Mouse (Mus musculus) natural killer cell, adult 2 months (primary cell): ENCODE results near the gene Cmtm3.
A peak's percentile ranks its signal among the peaks of the same experiment; 100 is the strongest.

Source experiments
- DNase-seq, 2 experiments: peaks; one replicate each; pipeline ENCODE4 v3.0.0; 2022; ENCODE audit warnings: low spot score in 2 of 2

The Cmtm3 gene

DNA sequence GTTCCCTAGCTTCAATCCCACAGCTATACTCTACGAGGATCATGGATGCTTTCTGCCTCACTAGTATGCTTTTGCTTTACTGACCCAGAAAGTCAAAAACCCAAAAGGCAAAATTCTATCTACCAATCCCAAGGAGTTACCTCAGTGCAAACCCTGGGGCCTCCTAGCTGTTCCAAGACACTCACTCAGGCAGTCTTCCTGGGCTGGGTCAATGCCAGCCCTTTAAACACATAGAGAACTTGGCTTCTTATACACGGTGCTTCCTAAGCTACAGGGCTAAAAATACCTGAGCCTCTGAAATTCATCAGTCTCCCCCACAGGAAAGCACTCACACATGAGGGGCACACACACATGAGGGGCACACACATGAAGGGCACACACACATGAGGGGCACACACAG is 44.1 kb downstream of the Cmtm3 start:
- no peak for DNase-seq

- no peak for DNase-seq
Observed at GRCm38 (mm10) chr8:104383977-104384376, 44.8 kb downstream of the Cmtm3 start.

DNA sequence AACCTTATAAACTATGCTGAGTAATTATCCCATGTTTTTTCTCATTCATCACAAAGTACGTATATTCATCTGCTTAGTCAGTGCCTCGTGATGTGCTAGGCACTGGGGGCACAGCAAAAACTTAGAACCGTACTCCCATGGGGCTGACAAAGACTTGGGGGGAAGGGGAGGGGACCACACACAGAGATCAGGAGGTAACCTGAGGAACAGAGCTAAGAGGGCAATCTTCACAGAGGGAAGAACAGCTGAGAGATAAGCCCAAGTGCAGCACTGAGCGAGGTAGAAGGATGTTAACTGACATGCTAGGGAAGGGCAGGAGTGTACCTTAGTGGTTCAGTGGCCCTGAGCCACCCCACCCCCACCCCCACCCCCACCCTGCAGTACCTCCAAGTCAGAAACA is 47.5 kb downstream of the Cmtm3 start:
- DNase-seq = no peak

DNA sequence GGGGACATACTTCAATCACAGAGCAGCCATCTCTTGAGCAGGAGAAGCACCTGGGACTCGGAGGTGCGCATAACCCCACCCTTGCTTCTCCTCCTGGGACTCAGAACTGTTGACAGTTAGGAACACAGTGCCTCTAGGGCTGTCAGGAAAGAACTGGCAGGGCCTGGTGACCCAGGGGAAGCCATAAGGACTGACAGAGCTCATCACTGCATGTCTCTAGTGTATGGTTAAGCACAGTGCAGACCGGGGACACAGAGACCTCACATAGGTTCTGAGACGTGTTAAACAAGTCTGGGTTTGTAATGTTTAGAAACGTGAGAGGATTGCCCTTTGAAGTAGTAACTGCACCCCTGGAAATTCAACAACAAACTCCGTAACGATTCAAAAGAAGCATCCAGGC is 48.3 kb downstream of the Cmtm3 start:
- DNase-seq = no peak

GRCm38 (mm10) chr8:104387980-104388379 is 48.8 kb downstream of the Cmtm3 start:
- DNase-seq = no peak

DNA sequence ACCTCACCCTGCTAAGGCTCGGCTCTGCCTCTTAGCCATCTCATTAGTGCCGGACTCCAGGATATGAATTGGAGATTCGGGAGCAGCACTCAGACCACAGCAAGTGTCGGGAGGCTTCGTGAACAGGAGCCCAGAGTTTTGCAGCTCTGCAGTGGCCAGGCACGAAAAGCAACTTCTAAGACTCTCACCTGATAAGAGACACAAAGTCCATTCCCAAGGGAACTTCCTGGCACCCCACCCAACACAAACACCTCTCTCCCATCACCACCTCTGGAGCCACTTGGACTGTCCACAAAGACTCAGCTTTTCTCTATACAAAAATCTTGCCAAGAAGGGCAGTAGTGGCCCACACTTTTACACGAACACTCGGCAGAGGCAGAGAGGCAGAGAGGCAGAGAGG is 51.0 kb downstream of the Cmtm3 start:
- no peak for DNase-seq

- DNase-seq = no peak
Observed at GRCm38 (mm10) chr8:104393139-104393538, 53.9 kb downstream of the Cmtm3 start.

DNA sequence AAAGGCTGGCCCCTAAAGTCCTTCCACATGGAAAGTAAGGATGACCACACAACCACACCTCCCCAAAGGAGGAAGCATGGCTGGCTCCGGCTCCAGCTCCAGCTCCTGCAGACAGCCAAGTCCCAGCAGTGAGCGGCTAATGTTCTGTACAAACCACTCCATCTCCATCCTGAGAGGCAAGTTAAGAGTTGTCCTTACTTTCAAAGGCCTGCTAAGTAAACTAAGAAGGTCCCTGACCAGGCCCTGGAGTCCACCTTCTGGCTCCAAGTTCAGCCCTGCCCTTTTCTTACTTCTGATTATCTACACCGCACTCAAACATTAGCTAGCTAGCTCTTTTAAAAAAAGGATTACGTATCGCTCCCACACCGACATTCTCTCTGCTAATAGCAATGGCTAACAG is 54.6 kb downstream of the Cmtm3 start:
- no peak for DNase-seq

DNA sequence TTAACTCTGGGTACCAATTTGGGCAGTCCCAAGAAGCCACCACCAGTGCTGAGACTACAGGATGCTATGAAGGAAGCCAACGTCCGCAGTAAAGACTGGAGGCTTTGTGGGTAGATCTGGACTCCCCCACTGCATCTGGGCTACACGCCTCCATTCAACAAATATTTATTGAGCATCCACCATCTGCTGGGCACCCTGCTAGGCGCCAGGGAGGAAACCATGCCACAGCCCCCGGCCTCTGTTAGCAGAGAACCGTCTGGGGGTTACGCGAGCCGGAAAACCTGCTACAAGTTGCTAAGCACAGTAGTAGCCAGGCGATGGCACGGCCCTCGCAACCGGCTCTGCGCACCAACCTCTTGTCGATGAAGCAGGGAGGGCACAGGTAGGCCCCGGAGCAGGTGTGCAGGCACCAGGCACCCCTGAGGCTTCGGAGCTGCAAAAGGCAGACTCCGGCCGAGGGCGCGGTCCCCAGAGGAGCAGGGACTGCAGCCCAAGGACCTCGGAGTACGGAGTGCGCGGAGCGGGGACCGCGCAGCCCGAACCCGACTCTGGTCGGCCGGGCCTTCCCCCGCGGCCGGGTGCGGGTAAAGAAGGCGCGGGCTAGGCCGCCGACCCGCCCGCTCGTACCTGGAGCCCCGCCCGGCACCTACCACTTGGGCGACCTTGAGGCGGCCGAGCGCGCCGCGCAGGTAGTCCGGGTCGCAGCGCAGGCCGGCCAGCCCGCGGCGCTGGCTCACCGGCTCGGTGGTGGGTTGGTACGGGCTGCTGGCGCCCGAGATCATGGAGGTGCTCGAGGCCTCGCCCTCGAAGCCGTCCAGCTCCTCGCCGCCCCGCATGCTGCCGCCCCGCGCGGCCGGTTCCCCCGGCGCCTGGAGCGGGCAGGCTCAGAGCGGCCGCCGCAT is 55.8 kb downstream of the Cmtm3 start:
- peak; percentile 18 to 24 for DNase-seq

- peak in 1 of 2 experiments; percentile 12 for DNase-seq
Observed at GRCm38 (mm10) chr8:104395703-104396357, 56.6 kb downstream of the Cmtm3 start, which contains the start of gene Cmtm4. Cmtm4 (minus strand) TSS chr8:104395807.
